Mouse (Mus musculus) gastrocnemius, adult 2 months (tissue): ENCODE data around the gene Tmem273. TPM values are rescaled to one million over a fixed set of nuclear protein-coding genes. Genes with fewer than 3 reads are reported as not detected.

Experiments used
- DNase-seq: peaks from one replicate; pipeline ENCODE4 v3.0.0; 2022
- H3K27ac ChIP-seq: fragments of 200-600 bp; 2 replicates; pipeline ENCODE4 v1.8.1; 2022; ENCODE audit warnings: mild to moderate bottlenecking
- H3K4me3 ChIP-seq: fragments of 200-600 bp; 2 replicates; pipeline ENCODE4 v1.8.1; 2022; ENCODE audit warnings: mild to moderate bottlenecking, moderate library complexity
- CTCF ChIP-seq: fragments of 200-600 bp; IDR thresholded peaks from 2 replicates; pipeline ENCODE4 v1.8.1; 2022; ENCODE audit warnings: antibody characterized with exemption, mild to moderate bottlenecking, moderate library complexity
- intact Hi-C: fragments of 180-260 bp; cut with DNase I; formaldehyde crosslinking; loops from one replicate; pipeline ENCODE4 v1.15.1; 2025
- total RNA-seq, 2 experiments: library from RNA; stranded (reverse); gene quantifications; 2 replicates each; pipeline ENCODE4 v1.2.3; 2021

Gene Tmem273
- total RNA-seq, 2 experiments from 2014 or later, result 0.25 TPM; not detected in 1

- no peak overlapping the region for H3K4me3 ChIP-seq
- intact Hi-C loops, result no loop called here
- no peak overlapping the region; the same call in 1 of the 2 replicates for H3K27ac ChIP-seq
- no peak for TF ChIP-seq CTCF
- no peak for DNase-seq
Measured at GRCm38 (mm10) chr14:32784130-32784747, 1.5 kb upstream of the Tmem273 start.

GRCm38 (mm10) chr14:32784748-32785134 lies 1.0 kb upstream of the Tmem273 start:
- TF ChIP-seq CTCF, result no peak
- Histone ChIP-seq H3K4me3 (no peak overlapping the region), H3K27ac (no peak overlapping the region)
- DNase-seq, result no peak
- intact Hi-C loops, result no loop called here

GRCm38 (mm10) chr14:32787691-32788090 lies 1.9 kb downstream of the Tmem273 start:
- H3K27ac ChIP-seq, result peak overlapping the region; percentile 13; the same call in 1 of the 2 replicates
- no peak overlapping the region for H3K4me3 ChIP-seq
- no peak for DNase-seq
- intact Hi-C loops, result no loop called here
- TF ChIP-seq CTCF, result no peak

- Histone ChIP-seq H3K4me3 (no peak overlapping the region), H3K27ac (no peak overlapping the region)
- intact Hi-C loops, result no loop called here
- no peak for TF ChIP-seq CTCF
- no peak for DNase-seq
Measured at GRCm38 (mm10) chr14:32796375-32796774, 10.6 kb downstream of the Tmem273 start.

GRCm38 (mm10) chr14:32797803-32798202 lies 12.0 kb downstream of the Tmem273 start:
- no peak for TF ChIP-seq CTCF
- Histone ChIP-seq H3K4me3 (no peak overlapping the region), H3K27ac (no peak overlapping the region)
- intact Hi-C loops, result no loop called here
- DNase-seq, result no peak

GRCm38 (mm10) chr14:32798355-32798754 lies 12.6 kb downstream of the Tmem273 start:
- intact Hi-C loops, result no loop called here
- TF ChIP-seq CTCF, result no peak
- DNase-seq, result no peak
- Histone ChIP-seq H3K4me3 (no peak overlapping the region), H3K27ac (no peak overlapping the region)

- intact Hi-C loops, result loop anchor here (5.0 kb wide), 1 partner anchor 193 kb away; no protein-coding TSS in a partner anchor
- DNase-seq, result no peak
- Histone ChIP-seq H3K27ac (no peak overlapping the region), H3K4me3 (no peak overlapping the region)
- TF ChIP-seq CTCF, result no peak
Measured at GRCm38 (mm10) chr14:32800048-32800447, 14.3 kb downstream of the Tmem273 start.

- intact Hi-C loops, result loop anchor here (5.0 kb wide), 1 partner anchor 194 kb away; no protein-coding TSS in a partner anchor
- TF ChIP-seq CTCF, result peak; percentile 56
- peak; percentile 43 for DNase-seq
Measured at GRCm38 (mm10) chr14:32801016-32801661, 15.4 kb downstream of the Tmem273 start.

GRCm38 (mm10) chr14:32801662-32802024 lies 15.9 kb downstream of the Tmem273 start:
- Histone ChIP-seq H3K27ac (no peak overlapping the region), H3K4me3 (no peak overlapping the region)
- DNase-seq, result no peak
- TF ChIP-seq CTCF, result no peak
- intact Hi-C loops, result loop anchor here (5.0 kb wide), 1 partner anchor 194 kb away; no protein-coding TSS in a partner anchor

More at GRCm38 (mm10) chr14:32801016-32801661, 15.4 kb downstream of the Tmem273 start:
- Histone ChIP-seq H3K27ac (no peak overlapping the region), H3K4me3 (no peak overlapping the region)

GRCm38 (mm10) chr14:32810111-32810510 lies 24.3 kb downstream of the Tmem273 start:
- DNase-seq, result no peak
- H3K27ac ChIP-seq, result no peak overlapping the region
- intact Hi-C loops, result no loop called here
- TF ChIP-seq CTCF, result no peak
- no peak overlapping the region for H3K4me3 ChIP-seq

- intact Hi-C loops, result no loop called here
- Histone ChIP-seq H3K4me3 (no peak overlapping the region), H3K27ac (no peak overlapping the region)
- TF ChIP-seq CTCF, result no peak
- no peak for DNase-seq
Measured at GRCm38 (mm10) chr14:32812429-32812828, 26.7 kb downstream of the Tmem273 start.

- intact Hi-C loops, result no loop called here
- Histone ChIP-seq H3K4me3 (no peak overlapping the region), H3K27ac (no peak overlapping the region)
- DNase-seq, result no peak
- no peak for TF ChIP-seq CTCF
Measured at GRCm38 (mm10) chr14:32814961-32815360, 29.2 kb downstream of the Tmem273 start.

- intact Hi-C loops, result no loop called here
- peak; percentile 9; the same call in 1 of the 2 replicates for TF ChIP-seq CTCF
- Histone ChIP-seq H3K4me3 (no peak overlapping the region), H3K27ac (no peak overlapping the region)
- DNase-seq, result no peak
Measured at GRCm38 (mm10) chr14:32816533-32816932, 30.8 kb downstream of the Tmem273 start.
